Mouse (Mus musculus): ENCODE results near the gene Ric8b. TPM values are rescaled to one million over a fixed set of nuclear protein-coding genes. Genes with fewer than 3 reads are reported as not detected.
A peak's percentile ranks its signal among the peaks of the same experiment; 100 is the strongest.

Ric8b gene
- 19.7 and 22.0 TPM in 2 replicates for polyA plus RNA-seq (2011; ENCODE audit: insufficient read length, low read depth, missing spikeins)

DNA sequence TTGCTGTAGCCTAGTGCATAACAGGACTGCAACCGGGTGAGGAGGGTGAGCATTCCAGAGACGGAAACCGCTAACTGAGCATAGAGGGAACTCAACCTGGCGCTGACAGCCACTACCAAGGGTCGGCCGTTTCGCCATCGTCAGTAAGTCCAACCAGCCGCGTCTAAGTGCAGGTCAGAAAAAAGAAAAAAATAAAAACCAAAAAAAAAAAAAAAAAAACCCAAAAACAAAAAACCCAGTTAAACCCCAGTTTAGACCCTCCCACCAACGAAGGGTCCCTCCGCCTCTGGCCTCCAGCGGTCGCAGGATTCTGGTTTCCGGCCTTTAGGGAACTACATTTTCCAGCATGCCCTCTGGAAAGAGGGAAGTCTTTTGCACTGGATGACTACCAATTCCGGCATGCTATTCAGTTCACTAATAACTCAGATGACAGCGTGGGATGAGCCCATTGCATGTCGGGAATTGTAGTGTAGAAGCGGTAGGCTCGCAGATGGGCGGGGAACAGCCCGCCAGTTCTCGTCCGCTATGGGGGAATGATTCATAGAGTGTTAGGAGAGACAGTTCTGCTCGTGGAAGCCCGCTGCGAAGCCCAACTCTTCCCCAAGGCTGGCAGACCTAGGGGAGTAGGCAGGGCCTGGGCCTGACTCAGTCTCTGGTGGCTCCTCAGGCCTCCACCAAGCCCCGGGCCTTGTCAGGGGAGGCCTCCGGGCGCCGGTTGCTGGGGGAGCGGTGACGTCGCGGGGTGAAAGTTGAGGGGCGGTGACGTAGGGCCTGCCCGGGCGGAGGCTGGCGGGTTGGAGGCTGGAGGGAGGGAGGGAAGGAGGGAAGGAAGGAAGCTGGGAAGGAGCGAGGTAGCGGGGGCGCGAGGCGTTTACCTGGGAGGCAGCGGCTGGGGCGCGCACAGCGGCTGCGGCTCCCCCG is at the start of gene Ric8b:
Gene Ric8b, plus strand, starts transcription at position 807 of the 921 bp plus-strand sequence.
- TF ChIP-seq CTCF (IDR thresholded peaks at IDR 0.05; ENCODE audit: borderline replicate concordance, insufficient read depth, low read length) (no peak), POLR2A (IDR thresholded peaks at IDR 0.05; ENCODE audit: low read depth, low read length) (peak; percentile 77; the same call in 1 of the 2 replicates)
- peak within 1 kb of the TSS; percentile 98 for H3K27ac ChIP-seq (ENCODE audit: insufficient read depth, low read length)
- H3K4me1 ChIP-seq (ENCODE audit: control insufficient read depth, insufficient read depth, low read length): no peaks in the 10 kb centered on the region
- peak within 1 kb of the TSS; percentile 94 for H3K4me3 ChIP-seq (ENCODE audit: insufficient read depth, low read length)

DNA sequence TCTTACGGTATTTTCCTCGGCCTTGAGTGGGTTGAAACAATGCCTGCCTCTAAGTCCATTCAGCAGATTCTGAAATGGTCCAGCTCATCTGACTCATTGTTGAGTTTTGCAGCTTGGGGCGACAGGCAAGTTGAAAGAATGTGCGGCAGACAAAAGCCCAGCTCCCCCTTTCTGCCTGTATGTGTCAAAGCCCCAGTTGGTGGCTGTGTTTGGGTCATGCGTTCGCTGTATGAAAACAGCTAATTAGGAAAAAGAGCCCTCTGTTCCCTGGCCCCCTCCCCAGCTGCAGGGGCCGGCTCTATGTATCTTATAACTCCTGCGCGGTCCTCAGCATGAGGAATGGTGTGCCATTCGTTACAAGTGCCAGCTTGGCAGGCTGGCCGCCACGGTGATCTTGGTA is 46.1 kb upstream of the Ric8b start:
- Histone ChIP-seq H3K4me3 (ENCODE audit: insufficient read depth, low read length) (no peak overlapping the region), H3K27ac (ENCODE audit: insufficient read depth, low read length) (no peak overlapping the region), H3K4me1 (ENCODE audit: control insufficient read depth, insufficient read depth, low read length) (no peaks in the 10 kb centered on the region)
- TF ChIP-seq CTCF (IDR thresholded peaks at IDR 0.05; ENCODE audit: borderline replicate concordance, insufficient read depth, low read length) (no peak), POLR2A (IDR thresholded peaks at IDR 0.05; ENCODE audit: low read depth, low read length) (no peak)

DNA sequence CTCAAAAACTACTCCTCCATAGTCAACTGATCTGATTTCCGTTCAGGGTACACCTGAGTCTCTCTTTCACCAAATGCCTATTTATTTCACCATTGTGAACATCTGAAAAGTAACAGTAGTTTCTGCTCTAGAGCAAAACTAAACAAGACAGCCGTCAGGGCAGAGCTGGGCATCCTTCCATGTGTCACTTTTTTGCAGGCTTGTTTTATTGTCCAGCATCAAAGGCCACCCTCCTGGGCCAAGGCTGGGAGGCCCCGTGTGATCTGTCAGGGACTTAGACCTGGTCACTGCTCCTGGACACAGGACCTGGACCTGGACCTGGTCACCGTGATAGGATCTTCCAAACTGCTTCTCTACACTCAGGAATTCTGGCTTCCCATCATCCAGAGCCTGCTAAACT is 45.5 kb upstream of the Ric8b start:
- Histone ChIP-seq H3K4me3 (ENCODE audit: insufficient read depth, low read length) (no peak overlapping the region), H3K27ac (ENCODE audit: insufficient read depth, low read length) (no peak overlapping the region), H3K4me1 (ENCODE audit: control insufficient read depth, insufficient read depth, low read length) (no peaks in the 10 kb centered on the region)
- TF ChIP-seq POLR2A (IDR thresholded peaks at IDR 0.05; ENCODE audit: low read depth, low read length) (no peak), CTCF (IDR thresholded peaks at IDR 0.05; ENCODE audit: borderline replicate concordance, insufficient read depth, low read length) (no peak)

DNA sequence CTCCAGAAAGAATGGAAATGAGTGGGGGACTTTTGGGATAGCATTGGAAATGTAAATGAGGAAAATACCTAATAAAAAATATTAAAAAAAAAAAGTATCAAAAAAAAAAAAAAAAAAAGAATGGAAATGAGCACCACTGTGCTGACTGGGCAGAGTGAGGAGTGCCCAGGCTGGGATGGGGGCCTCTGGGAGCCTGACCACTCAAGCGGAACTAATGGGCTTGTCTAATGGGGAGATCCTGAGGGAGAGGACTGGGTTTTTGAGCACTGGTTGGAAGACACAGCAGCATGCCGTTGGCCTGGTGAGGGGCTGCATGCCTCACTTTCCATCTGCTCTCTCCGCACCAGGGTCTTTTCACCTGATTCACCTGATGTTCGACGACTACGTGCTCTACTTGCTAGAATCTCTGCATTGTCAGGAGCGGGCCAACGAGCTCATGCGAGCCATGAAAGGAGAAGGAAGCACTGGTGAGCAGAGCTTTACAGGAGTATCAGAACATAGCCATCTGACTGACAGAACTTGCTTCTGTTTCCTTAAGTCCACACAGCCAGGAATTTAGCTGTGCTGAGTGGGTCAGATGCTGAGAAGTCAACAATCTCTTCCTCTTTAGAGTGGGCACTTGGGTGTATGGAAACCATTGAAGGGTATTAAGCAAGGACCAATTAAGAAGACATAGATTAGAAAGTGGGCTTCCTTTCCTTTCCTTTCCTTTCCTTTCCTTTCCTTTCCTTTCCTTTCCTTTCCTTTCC is 37.4 kb upstream of the Ric8b start:
- Histone ChIP-seq H3K4me3 (ENCODE audit: insufficient read depth, low read length) (no peak overlapping the region), H3K27ac (ENCODE audit: insufficient read depth, low read length) (no peak overlapping the region), H3K4me1 (ENCODE audit: control insufficient read depth, insufficient read depth, low read length) (no peaks in the 10 kb centered on the region)
- TF ChIP-seq CTCF (IDR thresholded peaks at IDR 0.05; ENCODE audit: borderline replicate concordance, insufficient read depth, low read length): no peak
- TF ChIP-seq POLR2A (IDR thresholded peaks at IDR 0.05; ENCODE audit: low read depth, low read length): no peak

DNA sequence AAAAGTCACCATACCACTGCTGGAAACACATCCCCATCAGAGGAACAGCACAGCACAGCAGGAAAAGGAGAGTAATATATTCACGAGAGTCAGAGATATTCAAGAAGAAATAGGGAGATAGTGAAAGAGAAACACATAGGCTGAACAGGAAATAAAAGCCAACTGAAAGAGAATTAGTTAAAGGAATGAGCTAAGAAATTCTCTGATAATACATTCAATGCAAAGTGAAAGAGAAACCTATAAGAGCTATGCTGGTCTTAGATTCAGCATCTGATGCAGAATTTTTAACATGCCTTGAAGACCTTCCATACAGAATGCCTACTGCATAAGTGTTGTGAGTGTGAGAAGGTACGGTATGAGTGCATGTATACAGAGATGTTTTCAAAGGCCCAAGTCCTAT is 34.9 kb upstream of the Ric8b start:
- TF ChIP-seq CTCF (IDR thresholded peaks at IDR 0.05; ENCODE audit: borderline replicate concordance, insufficient read depth, low read length) (no peak), POLR2A (IDR thresholded peaks at IDR 0.05; ENCODE audit: low read depth, low read length) (no peak)

DNA sequence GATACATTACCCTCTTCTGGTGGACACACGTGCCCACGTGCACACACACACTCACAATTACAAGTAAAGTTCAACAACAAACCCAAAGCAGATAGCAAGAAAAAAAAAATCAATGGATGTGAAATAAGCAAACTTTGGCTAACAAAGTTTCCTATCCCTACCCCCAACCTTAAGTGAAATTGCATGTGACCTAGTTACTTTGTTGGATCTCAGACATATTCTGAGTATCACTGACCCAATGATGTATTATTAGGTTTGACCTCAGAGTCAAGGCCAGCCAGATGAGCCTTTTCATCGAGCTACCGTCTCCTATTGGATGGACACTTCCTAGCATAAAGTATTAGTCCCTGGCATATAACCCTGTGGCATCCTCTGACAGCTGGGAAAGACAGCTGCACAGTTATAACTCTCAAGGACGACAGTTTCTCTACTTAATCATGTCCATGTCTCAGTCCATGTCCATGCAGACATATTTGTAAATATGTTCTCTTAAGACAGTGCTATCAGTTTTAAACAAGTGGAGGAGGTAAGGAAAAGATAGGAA is 32.0 kb upstream of the Ric8b start:
- TF ChIP-seq CTCF (IDR thresholded peaks at IDR 0.05; ENCODE audit: borderline replicate concordance, insufficient read depth, low read length): no peak
- TF ChIP-seq POLR2A (IDR thresholded peaks at IDR 0.05; ENCODE audit: low read depth, low read length): no peak
- Histone ChIP-seq H3K27ac (ENCODE audit: insufficient read depth, low read length) (no peak overlapping the region), H3K4me3 (ENCODE audit: insufficient read depth, low read length) (no peak overlapping the region), H3K4me1 (ENCODE audit: control insufficient read depth, insufficient read depth, low read length) (no peaks in the 10 kb centered on the region)

More for the DNA sequence above, 34.9 kb upstream of the Ric8b start:
- no peaks in the 10 kb centered on the region for H3K4me1 ChIP-seq (ENCODE audit: control insufficient read depth, insufficient read depth, low read length)
- H3K27ac ChIP-seq (ENCODE audit: insufficient read depth, low read length): no peak overlapping the region
- no peak overlapping the region for H3K4me3 ChIP-seq (ENCODE audit: insufficient read depth, low read length)

DNA sequence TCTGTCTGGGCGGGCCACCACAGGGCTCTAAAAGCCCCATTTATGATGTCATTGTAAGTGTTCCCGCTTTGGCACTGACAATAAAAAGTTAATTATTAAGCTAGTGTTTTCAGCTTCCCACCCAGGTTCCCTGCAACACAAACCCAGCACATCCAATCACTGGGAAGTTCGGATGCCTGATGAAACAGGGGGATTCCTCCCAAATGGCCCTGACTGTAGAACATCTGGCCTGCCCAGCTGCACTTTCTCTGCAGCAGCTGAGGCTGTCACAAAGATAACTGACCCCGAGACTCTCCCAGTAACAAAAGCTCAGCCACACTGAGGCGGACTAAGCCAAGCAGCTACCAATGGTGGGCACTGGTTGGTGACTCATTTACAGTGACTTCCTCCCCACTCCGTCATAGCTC is 31.2 kb upstream of the Ric8b start:
- TF ChIP-seq CTCF (IDR thresholded peaks at IDR 0.05; ENCODE audit: borderline replicate concordance, insufficient read depth, low read length) (no peak), POLR2A (IDR thresholded peaks at IDR 0.05; ENCODE audit: low read depth, low read length) (no peak)
- no peak overlapping the region for H3K4me3 ChIP-seq (ENCODE audit: insufficient read depth, low read length)
- H3K4me1 ChIP-seq (ENCODE audit: control insufficient read depth, insufficient read depth, low read length): no peaks in the 10 kb centered on the region
- no peak overlapping the region for H3K27ac ChIP-seq (ENCODE audit: insufficient read depth, low read length)

DNA sequence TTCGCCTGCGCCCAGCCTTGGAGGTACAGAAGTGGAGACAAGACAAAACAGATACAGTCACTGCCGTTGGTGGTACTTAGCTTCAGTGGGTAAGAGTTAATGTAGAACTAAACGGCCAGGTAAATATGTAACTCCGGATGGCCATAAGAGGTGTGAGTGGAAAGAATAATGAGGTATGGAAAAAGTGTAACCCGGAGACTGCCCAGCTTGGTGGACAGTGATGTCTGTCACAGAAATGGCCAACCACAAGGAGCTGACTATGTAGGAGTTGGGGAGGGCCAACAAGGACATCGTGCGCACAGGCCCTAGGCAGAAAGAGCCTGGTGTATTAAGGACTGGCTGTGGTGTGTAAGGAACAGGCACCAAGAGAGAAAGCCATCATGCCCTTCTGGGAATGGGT is 30.6 kb upstream of the Ric8b start:
- H3K4me3 ChIP-seq (ENCODE audit: insufficient read depth, low read length): no peak overlapping the region
- no peaks in the 10 kb centered on the region for H3K4me1 ChIP-seq (ENCODE audit: control insufficient read depth, insufficient read depth, low read length)
- no peak overlapping the region for H3K27ac ChIP-seq (ENCODE audit: insufficient read depth, low read length)
- no peak for TF ChIP-seq POLR2A (IDR thresholded peaks at IDR 0.05; ENCODE audit: low read depth, low read length)
- no peak for TF ChIP-seq CTCF (IDR thresholded peaks at IDR 0.05; ENCODE audit: borderline replicate concordance, insufficient read depth, low read length)

DNA sequence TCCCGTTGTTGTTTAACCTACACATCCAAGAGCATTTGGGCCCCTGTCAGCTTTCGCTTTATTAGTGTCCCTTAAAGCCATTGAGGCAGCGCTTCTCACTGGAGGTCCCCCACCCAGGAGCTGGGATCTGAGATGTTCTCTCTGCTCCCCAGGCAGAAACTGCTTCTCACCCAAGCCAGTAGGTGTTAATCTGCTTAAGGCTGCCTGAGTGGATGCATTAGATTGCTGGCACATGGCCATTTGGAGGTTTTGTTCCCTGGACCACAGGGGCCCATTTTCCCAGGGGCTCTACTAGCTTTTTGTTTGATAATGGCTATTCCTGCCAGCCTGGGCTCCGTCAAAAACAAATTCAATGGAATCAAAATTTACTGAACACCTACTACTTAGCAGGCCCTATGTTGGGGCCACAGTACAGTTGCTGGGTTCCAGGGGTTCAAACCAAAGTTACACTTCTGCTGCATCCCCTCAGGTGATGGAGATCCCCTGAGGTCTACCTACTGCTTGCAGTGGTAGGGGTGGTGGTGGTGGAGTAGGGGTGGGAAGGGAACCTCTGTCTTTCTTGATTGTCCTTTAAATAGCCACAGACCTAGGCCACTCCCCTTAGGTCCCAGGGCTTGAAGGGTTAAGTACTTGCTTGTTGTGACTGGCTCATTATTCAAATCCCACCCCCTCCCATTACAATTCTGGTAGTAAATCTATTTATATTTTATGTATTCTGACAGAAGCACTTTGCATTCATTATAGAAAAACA is 28.1 kb upstream of the Ric8b start:
- H3K27ac ChIP-seq (ENCODE audit: insufficient read depth, low read length): no peak overlapping the region
- TF ChIP-seq POLR2A (IDR thresholded peaks at IDR 0.05; ENCODE audit: low read depth, low read length): no peak
- TF ChIP-seq CTCF (IDR thresholded peaks at IDR 0.05; ENCODE audit: borderline replicate concordance, insufficient read depth, low read length): no peak
- no peaks in the 10 kb centered on the region for H3K4me1 ChIP-seq (ENCODE audit: control insufficient read depth, insufficient read depth, low read length)
- H3K4me3 ChIP-seq (ENCODE audit: insufficient read depth, low read length): no peak overlapping the region
